Mouse (Mus musculus) urinary bladder, postnatal 36 days (tissue): Measurements from ENCODE around the gene Jakmip3.

Source experiments
- DNase-seq, 2 experiments: peaks; one replicate each; pipeline ENCODE4 v3.0.0; 2022; ENCODE audit warnings: low spot score in 2 of 2, mixed read lengths in 1 of 2

Gene Jakmip3

GRCm38 (mm10) chr7:138940612-138941461 lies at the start of gene Jakmip3:
Gene Jakmip3, plus strand, starts transcription at chr7:138940730.
- DNase-seq, result no peak

- DNase-seq, result no peak
Observed at GRCm38 (mm10) chr7:138898122-138898521, 42.4 kb upstream of the Jakmip3 start.

GRCm38 (mm10) chr7:138898743-138899142 lies 41.8 kb upstream of the Jakmip3 start:
- DNase-seq, result no peak

GRCm38 (mm10) chr7:138903886-138904435 lies 36.6 kb upstream of the Jakmip3 start:
- no peak for DNase-seq

- no peak for DNase-seq
Observed at GRCm38 (mm10) chr7:138906441-138906840, 34.1 kb upstream of the Jakmip3 start.

GRCm38 (mm10) chr7:138907043-138907442 lies 33.5 kb upstream of the Jakmip3 start:
- peak; percentile 37 to 57 for DNase-seq

GRCm38 (mm10) chr7:138907976-138908375 lies 32.6 kb upstream of the Jakmip3 start:
- DNase-seq, result no peak

- DNase-seq, result no peak
Observed at GRCm38 (mm10) chr7:138908768-138909276, 31.7 kb upstream of the Jakmip3 start.

GRCm38 (mm10) chr7:138909277-138910192 lies 31.0 kb upstream of the Jakmip3 start, which contains the start of gene Bnip3:
Gene Bnip3, minus strand, starts transcription at chr7:138909519.
- peak; percentile 80 to 90 for DNase-seq

- no peak for DNase-seq
Observed at GRCm38 (mm10) chr7:138910193-138910562, 30.4 kb upstream of the Jakmip3 start.

GRCm38 (mm10) chr7:138913616-138914015 lies 26.9 kb upstream of the Jakmip3 start:
- DNase-seq, result no peak

- peak; percentile 74 to 90 for DNase-seq
Observed at GRCm38 (mm10) chr7:138919156-138919944, 21.2 kb upstream of the Jakmip3 start.

GRCm38 (mm10) chr7:138921611-138922010 lies 18.9 kb upstream of the Jakmip3 start:
- peak in 1 of 2 experiments; percentile 32 for DNase-seq

GRCm38 (mm10) chr7:138923756-138924425 lies 16.6 kb upstream of the Jakmip3 start:
- no peak for DNase-seq

GRCm38 (mm10) chr7:138928456-138928855 lies 12.1 kb upstream of the Jakmip3 start:
- no peak for DNase-seq

GRCm38 (mm10) chr7:138934523-138934922 lies 6.0 kb upstream of the Jakmip3 start:
- no peak for DNase-seq

GRCm38 (mm10) chr7:138938991-138939390 lies 1.5 kb upstream of the Jakmip3 start:
- DNase-seq, result no peak

GRCm38 (mm10) chr7:138940256-138940611 lies 296 bp upstream of the Jakmip3 start:
- no peak for DNase-seq

- no peak for DNase-seq
Observed at GRCm38 (mm10) chr7:138941571-138941970, 1.0 kb downstream of the Jakmip3 start.

GRCm38 (mm10) chr7:138942301-138942700 lies 1.8 kb downstream of the Jakmip3 start:
- DNase-seq, result no peak

GRCm38 (mm10) chr7:138945668-138946067 lies 5.1 kb downstream of the Jakmip3 start:
- no peak for DNase-seq
